Mouse (Mus musculus): ENCODE results near the gene Cldn8. TPM values are rescaled to one million over a fixed set of nuclear protein-coding genes. Genes with fewer than 3 reads are reported as not detected.

The Cldn8 gene
- polyA plus RNA-seq (2015; fragmentation: Nextera tagmentation; extraction: Ambion mirVana): 0.06 TPM in 1 of 2 replicates, not detected in the other

- no peak within 1 kb of the TSS for H3K27ac ChIP-seq
- H3K27me3 ChIP-seq: no peaks in the 10 kb centered on the region
- H3K9me3 ChIP-seq (replicated peaks): no peaks in the 10 kb centered on the region
- no peak within 1 kb of the TSS for H3K4me2 ChIP-seq
- no peaks in the 10 kb centered on the region for H3K36me3 ChIP-seq
- ATAC-seq (ENCODE audit: low read depth): no peak
- 53% methylated on average over 6 of the region's 6 CpGs for WGBS (ENCODE audit: insufficient replicate concordance)
- no peak within 1 kb of the TSS for H3K9ac ChIP-seq
- DNase-seq: no peak
- H3K4me3 ChIP-seq (replicated peaks): no peak within 1 kb of the TSS
- H3K4me1 ChIP-seq (replicated peaks): no peaks in the 10 kb centered on the region
Measured at GRCm38 (mm10) chr16:88563045-88563913, at the start of gene Cldn8. TSS of gene Cldn8 (minus strand) at chr16:88563183.

DNA sequence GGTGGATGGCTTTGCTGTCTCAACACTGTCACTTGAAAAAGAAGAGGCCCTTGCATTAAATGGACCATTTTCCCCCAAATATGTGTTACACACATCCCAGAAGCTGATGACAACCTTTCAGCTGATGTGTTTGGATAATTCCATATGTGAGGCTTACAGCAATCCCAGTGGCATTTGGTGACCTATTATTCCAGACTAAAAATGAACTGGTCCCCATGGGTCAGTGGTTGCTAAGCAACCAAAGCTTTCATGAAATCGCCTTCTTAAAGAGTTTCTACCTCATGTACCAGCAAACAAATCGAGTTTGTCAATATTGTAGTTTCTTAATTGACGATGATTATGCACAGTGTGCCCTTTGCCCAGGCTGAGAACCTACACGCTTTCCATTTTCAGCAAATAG, 49.7 kb upstream of the Cldn8 start:
- 60% methylated on average over 4 of the region's 4 CpGs for WGBS (ENCODE audit: insufficient replicate concordance)

DNA sequence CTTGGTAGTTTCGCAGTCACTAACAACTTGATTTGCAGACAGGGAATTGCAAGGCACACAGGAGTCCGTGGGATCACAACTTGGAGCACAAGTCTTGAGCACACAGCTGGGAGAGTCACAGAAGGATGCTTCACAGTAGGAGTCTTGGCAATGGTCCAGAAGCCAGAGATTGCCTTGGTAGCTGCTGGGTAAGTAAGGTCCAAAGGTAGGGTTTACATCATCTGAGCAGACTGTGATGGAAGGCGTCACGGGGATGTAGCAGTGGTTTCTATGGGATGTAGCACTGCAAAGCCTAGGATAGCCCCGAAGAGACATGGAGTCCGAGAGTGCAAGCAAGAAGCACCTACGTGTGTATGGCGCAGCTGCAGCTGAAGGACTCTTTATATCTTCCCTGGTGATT, 48.9 kb upstream of the Cldn8 start, which contains the start of gene Krtap24-1:
TSS of gene Krtap24-1 (minus strand) at position 358 of the 400 bp plus-strand sequence.
- no peak within 1 kb of the TSS for H3K27ac ChIP-seq
- no peaks in the 10 kb centered on the region for H3K4me1 ChIP-seq (replicated peaks)
- H3K9me3 ChIP-seq (replicated peaks): no peaks in the 10 kb centered on the region
- H3K9ac ChIP-seq: no peak within 1 kb of the TSS
- no peaks in the 10 kb centered on the region for H3K27me3 ChIP-seq
- H3K36me3 ChIP-seq: no peaks in the 10 kb centered on the region
- no peak within 1 kb of the TSS for H3K4me3 ChIP-seq (replicated peaks)
- H3K4me2 ChIP-seq: no peak within 1 kb of the TSS
- WGBS (ENCODE audit: insufficient replicate concordance): 76% methylated on average over 8 of the region's 8 CpGs
- no peak for ATAC-seq (ENCODE audit: low read depth)
- DNase-seq: no peak

More for the DNA sequence above, 49.7 kb upstream of the Cldn8 start:
- Histone ChIP-seq H3K4me3 (replicated peaks) (no peak overlapping the region), H3K27ac (no peak overlapping the region), H3K27me3 (no peaks in the 10 kb centered on the region), H3K4me1 (replicated peaks) (no peaks in the 10 kb centered on the region), H3K9ac (no peak overlapping the region), H3K4me2 (no peak overlapping the region), H3K36me3 (no peaks in the 10 kb centered on the region), H3K9me3 (replicated peaks) (no peaks in the 10 kb centered on the region)
- DNase-seq (no peak), ATAC-seq (ENCODE audit: low read depth) (no peak)

- Histone ChIP-seq H3K9ac (no peak overlapping the region), H3K4me3 (replicated peaks) (no peak overlapping the region), H3K4me2 (no peak overlapping the region), H3K27ac (no peak overlapping the region), H3K27me3 (no peaks in the 10 kb centered on the region), H3K4me1 (replicated peaks) (no peaks in the 10 kb centered on the region), H3K36me3 (no peaks in the 10 kb centered on the region), H3K9me3 (replicated peaks) (no peaks in the 10 kb centered on the region)
- no peak for DNase-seq
- 72% methylated on average over 6 of the region's 6 CpGs for WGBS (ENCODE audit: insufficient replicate concordance)
- ATAC-seq (ENCODE audit: low read depth): no peak
Measured at GRCm38 (mm10) chr16:88604570-88604969, 41.6 kb upstream of the Cldn8 start.

DNA sequence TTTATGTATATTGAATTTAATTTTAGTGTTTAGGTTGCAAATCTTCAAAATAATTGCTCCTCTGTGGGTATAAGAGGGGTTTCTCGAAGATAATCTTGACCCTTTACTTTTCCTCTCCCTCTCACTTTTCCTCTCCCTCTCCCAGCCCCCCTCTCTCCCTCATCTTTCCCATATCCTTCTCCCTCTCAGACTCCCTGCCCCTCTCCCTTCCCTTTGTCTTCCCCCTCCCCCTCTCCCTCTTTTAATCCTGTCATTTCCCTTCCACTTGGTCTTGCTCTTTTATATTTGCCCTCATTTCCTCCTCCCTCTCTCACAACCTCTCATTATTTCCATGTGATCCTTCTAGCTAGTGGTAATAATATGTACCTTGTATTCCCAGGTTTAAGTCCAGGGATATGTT, 39.5 kb upstream of the Cldn8 start:
- WGBS (ENCODE audit: insufficient replicate concordance): 46% methylated on average over 1 of the region's 1 CpGs
- no peak for DNase-seq

DNA sequence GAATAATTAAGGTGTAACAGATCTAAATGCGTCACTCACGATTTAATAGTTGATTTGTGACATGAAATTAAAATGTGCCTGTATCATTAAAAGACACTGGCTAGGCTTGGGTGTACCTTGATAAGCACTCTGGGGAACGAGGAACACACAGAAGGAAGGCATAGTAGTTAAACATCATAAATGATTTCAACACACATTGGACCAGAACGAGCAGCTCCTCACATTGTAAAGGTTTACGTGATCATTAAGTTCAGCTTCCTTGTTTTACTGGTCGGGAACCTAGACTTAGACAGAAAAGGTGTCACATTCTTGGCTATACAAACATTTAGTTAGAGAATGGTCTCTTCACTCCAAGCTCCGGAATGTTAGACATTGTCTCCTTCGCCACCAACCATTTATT, 37.3 kb upstream of the Cldn8 start:
- H3K9me3 ChIP-seq (replicated peaks): no peaks in the 10 kb centered on the region
- H3K36me3 ChIP-seq: no peaks in the 10 kb centered on the region
- DNase-seq (no peak), ATAC-seq (ENCODE audit: low read depth) (no peak)
- no peaks in the 10 kb centered on the region for H3K27me3 ChIP-seq
- no peak overlapping the region for H3K4me3 ChIP-seq (replicated peaks)
- no peak overlapping the region for H3K9ac ChIP-seq
- no peak overlapping the region for H3K27ac ChIP-seq
- H3K4me1 ChIP-seq (replicated peaks): no peaks in the 10 kb centered on the region
- H3K4me2 ChIP-seq: no peak overlapping the region
- WGBS (ENCODE audit: insufficient replicate concordance): 61% methylated on average over 8 of the region's 8 CpGs

More for the DNA sequence above, 39.5 kb upstream of the Cldn8 start:
- no peak overlapping the region for H3K27ac ChIP-seq
- no peaks in the 10 kb centered on the region for H3K27me3 ChIP-seq
- no peaks in the 10 kb centered on the region for H3K9me3 ChIP-seq (replicated peaks)
- H3K4me3 ChIP-seq (replicated peaks): no peak overlapping the region
- no peak overlapping the region for H3K9ac ChIP-seq
- no peak overlapping the region for H3K4me2 ChIP-seq
- no peak for ATAC-seq (ENCODE audit: low read depth)
- no peaks in the 10 kb centered on the region for H3K36me3 ChIP-seq
- no peaks in the 10 kb centered on the region for H3K4me1 ChIP-seq (replicated peaks)

DNA sequence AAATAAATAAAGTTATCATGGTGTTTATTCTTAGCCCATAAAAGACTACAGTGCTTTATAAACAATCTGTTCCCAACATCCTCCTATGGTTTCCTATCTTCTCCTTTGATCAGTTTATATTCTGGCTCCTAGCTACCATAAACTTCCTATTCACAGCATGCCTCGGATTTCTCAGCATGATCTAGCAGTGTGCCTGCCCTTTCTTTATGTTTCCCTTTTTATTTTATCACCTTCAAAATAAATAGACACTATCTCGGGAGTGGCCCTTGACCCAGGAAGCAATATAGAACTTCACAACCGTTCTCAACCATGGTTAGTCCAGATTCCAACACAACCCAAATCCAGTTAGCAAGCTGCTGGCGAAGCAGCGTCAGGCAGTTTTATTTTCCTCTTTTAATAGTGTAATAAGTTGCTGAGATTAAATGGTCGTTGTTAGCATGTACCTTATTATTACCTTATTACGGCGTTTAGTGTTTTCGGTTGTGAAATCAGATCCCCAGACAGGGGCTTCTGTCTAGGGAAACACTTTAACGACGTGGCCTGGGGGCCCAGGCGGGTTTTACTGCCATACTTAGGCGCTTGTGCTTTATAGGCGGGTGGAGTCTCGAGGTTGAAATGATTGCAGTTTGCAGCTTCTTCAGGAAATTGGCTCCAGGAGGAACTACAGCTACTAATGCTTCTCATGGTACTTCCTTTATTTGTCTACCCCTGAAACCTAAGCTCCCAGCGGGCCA, 36.7 kb upstream of the Cldn8 start:
- Histone ChIP-seq H3K4me1 (replicated peaks) (no peaks in the 10 kb centered on the region), H3K4me2 (no peak overlapping the region), H3K9ac (no peak overlapping the region), H3K27me3 (no peaks in the 10 kb centered on the region), H3K4me3 (replicated peaks) (no peak overlapping the region), H3K27ac (no peak overlapping the region), H3K36me3 (no peaks in the 10 kb centered on the region), H3K9me3 (replicated peaks) (no peaks in the 10 kb centered on the region)
- no peak for DNase-seq
- ATAC-seq (ENCODE audit: low read depth): no peak
- 45% methylated on average over 16 of the region's 16 CpGs for WGBS (ENCODE audit: insufficient replicate concordance)

GRCm38 (mm10) chr16:88592758-88593157, 29.8 kb upstream of the Cldn8 start:
- no peak for ATAC-seq (ENCODE audit: low read depth)
- Histone ChIP-seq H3K4me2 (no peak overlapping the region), H3K4me3 (replicated peaks) (no peak overlapping the region), H3K9me3 (replicated peaks) (no peaks in the 10 kb centered on the region), H3K27ac (no peak overlapping the region), H3K27me3 (no peaks in the 10 kb centered on the region), H3K36me3 (no peaks in the 10 kb centered on the region), H3K4me1 (replicated peaks) (no peaks in the 10 kb centered on the region), H3K9ac (no peak overlapping the region)
- no peak for DNase-seq

- WGBS (ENCODE audit: insufficient replicate concordance): 68% methylated on average over 9 of the region's 9 CpGs
- H3K4me2 ChIP-seq: no peak overlapping the region
- no peak overlapping the region for H3K4me3 ChIP-seq (replicated peaks)
- H3K4me1 ChIP-seq (replicated peaks): no peaks in the 10 kb centered on the region
- no peaks in the 10 kb centered on the region for H3K9me3 ChIP-seq (replicated peaks)
- no peak for DNase-seq
- H3K36me3 ChIP-seq: no peaks in the 10 kb centered on the region
- no peak overlapping the region for H3K9ac ChIP-seq
- no peaks in the 10 kb centered on the region for H3K27me3 ChIP-seq
- no peak for ATAC-seq (ENCODE audit: low read depth)
- no peak overlapping the region for H3K27ac ChIP-seq
Measured at GRCm38 (mm10) chr16:88583338-88583737, 20.4 kb upstream of the Cldn8 start.

GRCm38 (mm10) chr16:88575885-88576679, 13.1 kb upstream of the Cldn8 start:
- ATAC-seq (ENCODE audit: low read depth) (no peak), DNase-seq (no peak)
- Histone ChIP-seq H3K27me3 (no peaks in the 10 kb centered on the region), H3K4me2 (no peak overlapping the region), H3K4me1 (replicated peaks) (no peaks in the 10 kb centered on the region), H3K9ac (no peak overlapping the region), H3K9me3 (replicated peaks) (no peaks in the 10 kb centered on the region), H3K4me3 (replicated peaks) (no peak overlapping the region), H3K27ac (no peak overlapping the region), H3K36me3 (no peaks in the 10 kb centered on the region)
- 55% methylated on average over 4 of the region's 4 CpGs for WGBS (ENCODE audit: insufficient replicate concordance)

DNA sequence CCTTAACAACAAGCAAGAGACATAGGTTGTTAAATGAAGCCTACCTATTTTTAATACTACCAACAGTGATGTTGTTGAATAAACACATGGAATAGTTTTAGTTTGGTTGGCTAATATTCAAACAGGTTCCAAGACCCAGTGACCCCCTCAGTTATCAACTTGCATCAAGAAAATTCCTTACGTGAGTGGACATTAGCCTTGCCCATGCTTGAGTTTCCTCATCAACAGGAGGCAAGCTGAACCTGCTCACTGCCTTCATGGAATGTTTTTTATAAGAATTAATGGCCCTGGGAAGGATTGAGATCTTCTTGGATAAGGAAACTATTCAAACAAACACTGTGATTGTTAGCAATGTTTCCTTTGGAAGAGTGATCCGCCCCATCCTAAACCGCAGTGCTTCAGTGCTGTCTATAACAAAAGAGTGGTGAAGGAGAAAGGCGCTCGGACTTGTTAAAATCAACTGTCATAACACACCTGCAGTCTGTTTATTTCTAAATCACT, 10.0 kb upstream of the Cldn8 start:
- H3K27ac ChIP-seq: no peak overlapping the region
- no peaks in the 10 kb centered on the region for H3K4me1 ChIP-seq (replicated peaks)
- no peak overlapping the region for H3K4me3 ChIP-seq (replicated peaks)
- ATAC-seq (ENCODE audit: low read depth) (no peak), DNase-seq (no peak)
- whole genome bisulfite sequencing (ENCODE audit: insufficient replicate concordance): 71% methylated on average over 5 of the region's 5 CpGs
- H3K36me3 ChIP-seq: no peaks in the 10 kb centered on the region
- H3K27me3 ChIP-seq: no peaks in the 10 kb centered on the region
- no peak overlapping the region for H3K9ac ChIP-seq
- no peaks in the 10 kb centered on the region for H3K9me3 ChIP-seq (replicated peaks)
- no peak overlapping the region for H3K4me2 ChIP-seq
